Mouse (Mus musculus) stomach, embryonic 14.5 days (tissue): ENCODE results near the gene Glrp1. TPM values are rescaled to one million over a fixed set of nuclear protein-coding genes. Genes with fewer than 3 reads are reported as not detected.

Experiments
- ATAC-seq: fragments of 200-750 bp; cut with Nextera tagmentation; 2 replicates; pipeline ENCODE4 v1.8.0; 2017; ENCODE audit warnings: low read depth, moderate TSS enrichment; ENCODE audit not compliant: insufficient number of reproducible peaks, insufficient read depth, low FRiP score
- H3K27ac ChIP-seq: fragments of 300-500 bp; sonication (generic); 2 replicates; pipeline ENCODE4 v1.5.1; 2014; ENCODE audit warnings: mild to moderate bottlenecking, low read length, moderate library complexity, mixed read lengths
- H3K27me3 ChIP-seq: fragments of 300-500 bp; sonication (generic); 2 replicates; pipeline ENCODE4 v1.6.1; 2014; ENCODE audit warnings: low read length, control low read depth, mixed read lengths; ENCODE audit not compliant: control insufficient read depth, insufficient read depth
- H3K36me3 ChIP-seq: fragments of 300-500 bp; sonication (generic); 2 replicates; pipeline ENCODE4 v1.6.1; 2014; ENCODE audit warnings: mild to moderate bottlenecking, control low read depth, low read length, moderate library complexity, mixed read lengths; ENCODE audit not compliant: control insufficient read depth, insufficient read depth
- H3K4me1 ChIP-seq: fragments of 300-500 bp; sonication (generic); 2 replicates; pipeline ENCODE4 v1.6.1; 2014; ENCODE audit warnings: low read length, control low read depth, mixed read lengths; ENCODE audit not compliant: control insufficient read depth, insufficient read depth
- H3K4me2 ChIP-seq: fragments of 300-500 bp; sonication (generic); replicated peaks from 2 replicates; pipeline ENCODE4 v1.6.1; 2014; ENCODE audit warnings: low read depth, low read length, control low read depth
- H3K4me3 ChIP-seq: fragments of 300-500 bp; sonication (generic); 2 replicates; pipeline ENCODE4 v1.5.1; 2014; ENCODE audit warnings: low read depth, low read length, control low read depth
- H3K9ac ChIP-seq: fragments of 300-500 bp; sonication (generic); replicated peaks from 2 replicates; pipeline ENCODE4 v1.6.1; 2014; ENCODE audit warnings: low read depth, mild to moderate bottlenecking, control low read depth, low read length, moderate library complexity, mixed read lengths
- H3K9me3 ChIP-seq: fragments of 300-500 bp; sonication (generic); 2 replicates; pipeline ENCODE4 v1.6.1; 2016; ENCODE audit warnings: low read depth, low read length, control low read depth; ENCODE audit not compliant: control insufficient read depth
- WGBS: fragments of 180-500 bp; shearing (Covaris S2); extraction: QIAGEN DNeasy Blood & Tissue Kit; methylation state at CpG from one replicate; pipeline ENCODE4 v1.1.7; 2014; 5-methylcytosine and 5-hydroxymethylcytosine counted together
- polyA plus RNA-seq: library from polyadenylated mRNA; unstranded; fragments of >200 nt; fragmentation: Nextera tagmentation; extraction: Ambion mirVana; gene quantifications from 2 replicates; pipeline ENCODE4 v1.2.1, GENCODE M21; 2014

The Glrp1 gene
- polyA plus RNA-seq, 1 experiment from 2014 or later: not detected

GRCm38 (mm10) chr1:88539256-88539655 lies 29.4 kb upstream of the Glrp1 start:
- Histone ChIP-seq H3K9ac (no peak overlapping the region), H3K4me3 (no peak overlapping the region), H3K27me3 (no peaks in the 10 kb centered on the region), H3K36me3 (no peaks in the 10 kb centered on the region), H3K27ac (no peak overlapping the region), H3K4me2 (no peak overlapping the region), H3K9me3 (no peaks in the 10 kb centered on the region), H3K4me1 (no peaks in the 10 kb centered on the region)
- WGBS: 71% methylated on average over 7 of the region's 7 CpGs
- no peak for ATAC-seq

- H3K36me3 ChIP-seq: no peaks in the 10 kb centered on the region
- H3K9ac ChIP-seq: no peak overlapping the region
- 81% methylated on average over 1 of the region's 1 CpGs for WGBS
- H3K4me2 ChIP-seq: no peak overlapping the region
- H3K9me3 ChIP-seq: no peaks in the 10 kb centered on the region
- H3K4me3 ChIP-seq: no peak overlapping the region
- no peak for ATAC-seq
- no peak overlapping the region for H3K27ac ChIP-seq
- no peaks in the 10 kb centered on the region for H3K27me3 ChIP-seq
- no peaks in the 10 kb centered on the region for H3K4me1 ChIP-seq
These were observed 26.4 kb upstream of the Glrp1 start for GRCm38 (mm10) chr1:88536308-88536707.

DNA sequence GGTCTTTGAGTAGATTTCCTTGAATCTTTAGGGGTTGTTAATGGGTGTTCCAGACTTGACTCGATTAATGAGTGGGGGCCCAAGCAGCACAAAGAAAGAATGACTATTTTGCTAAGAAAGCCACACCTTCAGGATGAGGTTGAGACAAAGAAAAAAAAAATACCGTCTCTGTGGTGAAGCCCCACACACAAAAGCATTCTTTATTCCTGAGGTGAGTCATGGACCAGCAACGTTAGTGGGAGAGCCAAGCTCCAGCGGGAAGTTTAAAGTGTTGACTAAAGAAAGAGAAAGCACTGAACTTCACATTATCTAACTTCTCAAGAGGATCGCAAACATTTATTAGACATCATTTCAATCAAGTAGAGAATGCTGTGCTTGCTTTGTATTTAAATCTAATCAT lies 24.2 kb upstream of the Glrp1 start:
- WGBS: 60% methylated on average over 5 of the region's 5 CpGs
- Histone ChIP-seq H3K36me3 (no peaks in the 10 kb centered on the region), H3K4me1 (no peaks in the 10 kb centered on the region), H3K4me3 (no peak overlapping the region), H3K4me2 (no peak overlapping the region), H3K27ac (no peak overlapping the region), H3K27me3 (no peaks in the 10 kb centered on the region), H3K9ac (no peak overlapping the region), H3K9me3 (no peaks in the 10 kb centered on the region)
- no peak for ATAC-seq

DNA sequence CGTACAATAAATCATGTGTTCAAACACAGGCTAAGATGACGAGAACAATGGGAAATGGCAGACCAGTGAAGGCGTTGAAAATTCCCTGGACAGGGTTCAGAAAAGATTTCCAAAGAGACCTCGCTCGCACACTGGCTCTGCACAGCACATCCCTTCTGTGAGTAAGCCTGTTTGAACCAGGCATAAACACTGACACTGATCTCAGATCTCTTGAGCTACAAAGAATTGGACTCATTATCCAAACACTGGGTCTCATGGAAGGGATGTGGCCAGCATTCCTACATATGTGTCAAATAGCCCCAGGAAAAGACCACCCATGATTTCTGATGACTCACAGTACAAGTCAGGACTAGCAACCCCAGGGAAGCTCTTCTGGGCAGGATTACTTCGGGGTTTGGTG lies 16.3 kb upstream of the Glrp1 start:
- no peak overlapping the region for H3K9ac ChIP-seq
- H3K4me1 ChIP-seq: 0 out of 2 replicates have a peak, but pooled peaks cover 3% of the 10 kb centered on the region
- H3K4me2 ChIP-seq: no peak overlapping the region
- no peaks in the 10 kb centered on the region for H3K9me3 ChIP-seq
- H3K27me3 ChIP-seq: no peaks in the 10 kb centered on the region
- H3K4me3 ChIP-seq: no peak overlapping the region
- no peaks in the 10 kb centered on the region for H3K36me3 ChIP-seq
- 43% methylated on average over 6 of the region's 6 CpGs for WGBS
- peak overlapping the region; percentile 53; the same call in 1 of the 2 replicates for H3K27ac ChIP-seq
- peak; percentile 67 for ATAC-seq

- Histone ChIP-seq H3K36me3 (no peaks in the 10 kb centered on the region), H3K4me2 (no peak overlapping the region), H3K4me3 (no peak overlapping the region), H3K27ac (peak overlapping the region; percentile 53; the same call in 1 of the 2 replicates), H3K27me3 (no peaks in the 10 kb centered on the region), H3K9me3 (no peaks in the 10 kb centered on the region), H3K4me1 (0 out of 2 replicates have a peak, but pooled peaks cover 3% of the 10 kb centered on the region), H3K9ac (no peak overlapping the region)
- ATAC-seq: no peak
- 63% methylated on average over 3 of the region's 3 CpGs for WGBS
These were observed 15.8 kb upstream of the Glrp1 start for GRCm38 (mm10) chr1:88525622-88526021.

DNA sequence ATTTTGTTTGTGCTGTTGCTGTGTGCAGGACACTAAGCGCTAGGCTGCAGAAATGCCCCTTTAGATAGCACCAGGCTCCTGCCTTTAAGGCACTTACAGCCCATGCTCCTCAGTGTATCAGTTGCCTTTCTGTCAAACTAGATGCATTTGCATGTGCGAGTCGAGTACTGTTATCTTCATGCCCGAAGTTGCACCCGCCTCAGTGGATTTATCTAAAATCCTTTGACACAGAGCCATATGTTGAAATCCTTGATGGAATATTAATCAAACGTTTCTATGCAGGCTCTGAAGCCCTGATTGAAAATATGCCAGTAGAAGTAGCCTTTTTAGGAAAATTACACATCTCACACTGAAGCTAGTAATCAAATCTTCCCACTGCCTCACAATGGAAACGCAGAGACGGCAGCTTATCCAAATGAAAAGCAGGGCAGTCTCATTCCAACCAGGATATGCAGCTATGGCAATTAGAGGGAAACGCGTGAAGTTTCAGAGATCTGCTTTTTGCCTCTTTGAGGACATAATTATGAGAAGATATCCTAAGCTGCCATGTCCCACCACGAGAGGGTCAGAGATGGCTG lies 11.4 kb upstream of the Glrp1 start:
- Histone ChIP-seq H3K4me3 (no peak overlapping the region), H3K4me2 (no peak overlapping the region), H3K27me3 (no peaks in the 10 kb centered on the region), H3K9me3 (no peaks in the 10 kb centered on the region), H3K36me3 (no peaks in the 10 kb centered on the region), H3K27ac (no peak overlapping the region), H3K9ac (no peak overlapping the region), H3K4me1 (0 out of 2 replicates have a peak, but pooled peaks cover 3% of the 10 kb centered on the region)
- WGBS: 71% methylated on average over 11 of the region's 11 CpGs
- no peak for ATAC-seq

DNA sequence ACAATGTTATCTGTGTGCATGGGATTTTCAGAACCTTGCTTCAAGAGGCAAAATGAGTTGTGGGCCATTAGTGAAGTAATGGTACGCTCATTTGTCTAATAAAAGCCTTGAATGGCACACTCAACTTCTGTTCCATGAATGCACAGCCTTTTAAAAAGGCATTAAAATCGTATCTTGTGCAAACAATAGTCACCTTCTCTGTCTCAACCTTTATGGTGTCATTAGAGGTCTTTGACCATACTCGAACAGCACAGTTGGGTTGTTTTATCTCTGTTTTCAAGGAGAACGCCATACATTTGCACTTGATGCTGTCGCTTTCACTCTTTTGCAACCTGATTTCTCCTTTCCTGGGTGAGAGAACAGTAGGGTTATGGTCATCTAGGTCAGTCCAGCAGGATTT lies 3.7 kb upstream of the Glrp1 start:
- H3K9ac ChIP-seq: no peak overlapping the region
- H3K27me3 ChIP-seq: no peaks in the 10 kb centered on the region
- H3K27ac ChIP-seq: no peak overlapping the region
- no peaks in the 10 kb centered on the region for H3K9me3 ChIP-seq
- H3K4me1 ChIP-seq: no peaks in the 10 kb centered on the region
- no peak overlapping the region for H3K4me2 ChIP-seq
- H3K36me3 ChIP-seq: no peaks in the 10 kb centered on the region
- H3K4me3 ChIP-seq: no peak overlapping the region
- WGBS: 51% methylated on average over 5 of the region's 5 CpGs
- 0 out of 2 replicates have a peak, but pooled peaks have one; percentile 18 for ATAC-seq

DNA sequence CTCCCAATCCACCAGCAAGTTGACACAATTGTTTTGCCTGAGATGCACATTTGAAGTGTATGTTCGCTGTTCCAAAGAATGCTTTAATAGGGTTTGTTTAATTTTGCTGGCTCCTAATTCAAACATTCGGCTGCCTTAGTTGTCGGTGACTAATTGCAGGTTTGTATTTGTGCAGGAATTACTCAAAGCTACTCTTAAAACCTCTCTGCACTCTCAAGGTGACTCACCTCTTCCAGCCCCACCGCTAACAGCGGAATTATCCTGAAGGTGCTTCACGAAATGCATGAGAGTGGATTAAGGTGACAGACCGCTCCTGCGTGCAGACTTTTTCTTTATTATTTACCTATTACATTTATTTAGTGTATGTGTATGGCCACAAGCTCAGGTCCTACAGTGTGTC lies 2.0 kb downstream of the Glrp1 start:
- Histone ChIP-seq H3K4me3 (no peak overlapping the region), H3K9me3 (no peaks in the 10 kb centered on the region), H3K27ac (no peak overlapping the region), H3K27me3 (no peaks in the 10 kb centered on the region), H3K4me1 (0 out of 2 replicates have a peak, but pooled peaks cover 4% of the 10 kb centered on the region), H3K4me2 (no peak overlapping the region), H3K9ac (no peak overlapping the region), H3K36me3 (no peaks in the 10 kb centered on the region)
- 22% methylated on average over 8 of the region's 8 CpGs for WGBS
- ATAC-seq: peak; percentile 60

DNA sequence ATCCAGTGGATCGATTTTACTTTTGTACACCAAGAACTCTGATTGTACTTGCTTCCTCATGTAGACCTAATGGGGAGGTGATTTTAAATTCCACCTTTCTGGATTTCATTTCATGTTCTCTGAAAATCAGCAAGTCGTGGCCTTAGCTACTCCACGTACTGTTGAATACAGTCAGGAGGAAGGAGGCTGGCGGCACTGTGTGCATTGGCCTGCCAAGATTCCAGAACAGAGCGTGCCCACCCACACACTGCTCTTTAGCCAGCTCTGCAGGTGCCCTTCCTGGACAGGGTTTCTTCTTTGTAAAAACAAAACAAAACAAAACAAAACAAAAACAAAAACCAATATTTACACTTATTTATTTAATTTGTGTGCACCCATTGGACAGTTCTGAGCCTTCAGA lies 2.7 kb downstream of the Glrp1 start:
- no peak overlapping the region for H3K27ac ChIP-seq
- WGBS: 64% methylated on average over 5 of the region's 5 CpGs
- H3K4me2 ChIP-seq: no peak overlapping the region
- no peak overlapping the region for H3K9ac ChIP-seq
- H3K4me3 ChIP-seq: no peak overlapping the region
- ATAC-seq: no peak
- 0 out of 2 replicates have a peak, but pooled peaks cover 4% of the 10 kb centered on the region for H3K4me1 ChIP-seq
- no peaks in the 10 kb centered on the region for H3K36me3 ChIP-seq
- no peaks in the 10 kb centered on the region for H3K9me3 ChIP-seq
- H3K27me3 ChIP-seq: no peaks in the 10 kb centered on the region
